Mouse (Mus musculus): ENCODE measurements around the gene Set.

Set gene

DNA sequence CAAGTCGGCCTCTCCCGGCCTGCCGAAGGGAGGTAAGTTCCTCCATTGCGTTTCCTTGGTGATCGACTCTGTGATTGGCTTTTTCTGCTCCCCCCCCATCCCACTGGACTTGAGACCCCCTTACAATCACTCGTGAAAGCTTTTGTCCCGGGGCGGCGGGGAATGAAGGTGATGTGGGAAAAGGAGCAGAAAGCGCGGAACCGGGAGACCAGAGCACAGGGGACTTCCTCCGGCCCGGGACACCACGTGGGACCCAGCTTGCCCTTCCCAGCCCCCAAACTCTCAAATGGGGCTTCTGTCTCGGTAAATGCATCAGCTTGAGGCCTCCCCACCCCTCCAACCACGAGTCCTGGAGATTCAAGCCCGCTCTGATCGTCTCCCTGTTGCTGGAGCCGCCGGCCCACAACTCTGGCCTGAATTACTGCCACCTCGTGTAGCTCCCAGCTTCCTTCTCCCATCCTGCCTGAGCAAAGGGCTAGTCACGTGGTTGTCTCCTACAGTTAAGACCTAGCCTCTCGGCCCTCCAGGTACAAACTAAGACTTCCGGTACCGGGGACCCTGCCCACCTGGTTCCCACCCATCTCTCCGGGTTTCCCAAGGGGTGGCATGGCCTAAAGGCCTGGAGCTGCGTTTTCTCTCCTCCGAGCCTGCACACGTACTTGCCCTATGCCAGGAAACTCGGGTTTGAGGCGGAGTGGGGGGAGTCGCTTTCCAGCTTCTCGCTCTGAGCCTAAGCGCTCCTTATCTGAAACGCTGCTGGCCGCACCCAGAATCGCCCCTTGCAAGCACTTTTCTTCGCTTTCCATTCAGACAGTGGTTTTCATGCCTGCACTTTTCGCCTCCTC is 5.3 kb downstream of the Set start:
- DNase-seq, result peak; percentile 66

DNA sequence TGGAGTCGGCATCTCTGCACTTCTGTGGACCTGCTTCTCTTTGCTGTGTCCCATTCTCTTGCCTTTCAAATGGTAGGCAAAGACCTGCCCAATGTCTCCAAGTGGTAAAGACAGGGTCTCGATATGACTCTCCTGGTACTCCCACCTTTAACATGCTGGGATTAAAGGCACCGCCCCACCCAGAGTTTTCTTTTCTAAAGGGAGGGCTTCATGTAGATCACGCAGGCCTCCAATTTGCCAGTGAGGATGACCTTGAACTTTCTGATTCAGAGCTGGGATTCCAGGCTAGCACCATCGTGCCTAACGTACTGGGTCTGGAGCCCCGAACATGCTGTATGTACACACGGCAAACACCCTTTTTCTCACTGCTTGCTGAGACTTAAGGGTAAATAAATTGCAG is 6.1 kb downstream of the Set start:
- no peak for DNase-seq

DNA sequence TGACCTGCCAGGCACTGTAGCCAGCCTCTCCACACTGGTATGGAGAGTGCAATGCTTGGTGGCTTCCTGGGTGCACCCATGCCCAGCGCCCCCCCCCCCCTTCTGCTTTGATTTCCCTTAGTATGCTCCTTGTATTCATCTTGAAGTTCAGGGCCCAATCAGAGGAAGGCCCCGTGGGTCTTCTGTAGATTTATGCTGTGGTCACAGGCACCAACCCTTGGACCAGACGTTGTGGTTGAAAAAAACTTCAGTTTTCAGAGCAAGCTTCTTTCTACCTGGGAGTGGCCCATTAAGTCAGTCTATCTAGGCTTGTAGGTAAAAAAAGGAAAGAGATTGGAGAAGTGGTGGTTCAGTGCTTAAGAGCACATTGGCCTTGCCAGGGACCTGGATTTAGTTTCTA is 6.6 kb downstream of the Set start:
- DNase-seq, result no peak

DNA sequence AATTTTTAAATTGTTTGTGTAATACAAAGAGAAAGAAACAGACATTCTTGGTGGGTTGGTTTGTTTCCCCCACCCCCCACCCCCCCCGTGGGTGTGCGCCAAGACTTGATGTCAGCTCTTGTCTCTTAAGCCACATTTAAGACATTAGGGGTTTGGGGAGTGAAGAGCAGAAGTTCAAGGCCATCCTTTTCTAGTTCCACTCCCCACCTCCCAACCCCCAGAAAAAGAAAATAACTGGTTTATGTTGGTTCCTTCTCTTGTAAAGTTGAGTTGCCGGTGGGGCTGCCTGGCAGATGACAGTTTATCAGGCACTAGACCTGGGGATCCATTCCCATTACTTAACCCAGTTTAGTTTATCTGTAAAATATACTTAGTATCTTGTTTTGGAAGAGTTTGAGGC is 7.1 kb downstream of the Set start:
- DNase-seq, result peak; percentile 39

DNA sequence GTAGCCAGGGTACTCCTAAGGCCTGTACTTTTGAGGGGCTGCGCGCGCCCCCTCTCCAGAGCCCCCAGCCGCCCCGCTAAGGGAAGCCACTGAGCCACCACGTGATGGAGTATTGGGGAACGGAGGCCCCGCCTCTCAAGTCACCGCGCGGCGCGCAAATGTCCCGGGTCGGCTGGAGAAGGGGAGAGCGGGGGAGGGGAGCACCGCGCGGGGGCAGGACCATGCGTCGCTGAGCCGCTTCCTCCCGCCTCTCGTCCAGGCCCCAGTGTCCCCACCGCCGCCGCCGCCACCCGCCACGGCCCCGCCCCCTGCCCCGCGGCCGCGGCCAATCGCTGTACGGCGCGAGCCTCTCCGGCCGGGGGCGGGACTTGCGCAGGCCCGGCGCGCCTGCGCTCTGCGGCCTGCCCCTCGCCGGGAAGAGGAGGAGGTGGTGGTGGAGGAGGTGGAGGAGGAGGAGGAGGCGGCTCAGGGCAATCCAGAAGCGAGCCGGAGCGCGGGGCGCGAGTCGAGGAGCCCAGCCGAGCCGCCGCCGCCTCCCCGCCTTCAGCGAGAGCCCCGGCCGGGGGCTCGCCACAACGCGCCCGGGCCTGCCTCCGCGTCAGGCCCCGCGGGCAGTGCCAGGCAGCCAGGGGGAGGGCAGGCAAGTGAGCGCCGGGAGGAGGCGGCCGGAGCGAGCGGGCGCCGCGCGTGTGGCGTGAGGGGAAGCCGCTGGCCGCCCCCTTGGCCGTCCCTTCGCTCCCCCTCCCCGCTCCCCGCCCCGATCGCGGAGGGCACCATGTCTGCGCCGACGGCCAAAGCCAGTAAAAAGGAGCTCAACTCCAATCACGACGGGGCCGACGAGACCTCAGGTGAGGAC is 9.1 kb downstream of the Set start:
- peak; percentile 93 for DNase-seq

DNA sequence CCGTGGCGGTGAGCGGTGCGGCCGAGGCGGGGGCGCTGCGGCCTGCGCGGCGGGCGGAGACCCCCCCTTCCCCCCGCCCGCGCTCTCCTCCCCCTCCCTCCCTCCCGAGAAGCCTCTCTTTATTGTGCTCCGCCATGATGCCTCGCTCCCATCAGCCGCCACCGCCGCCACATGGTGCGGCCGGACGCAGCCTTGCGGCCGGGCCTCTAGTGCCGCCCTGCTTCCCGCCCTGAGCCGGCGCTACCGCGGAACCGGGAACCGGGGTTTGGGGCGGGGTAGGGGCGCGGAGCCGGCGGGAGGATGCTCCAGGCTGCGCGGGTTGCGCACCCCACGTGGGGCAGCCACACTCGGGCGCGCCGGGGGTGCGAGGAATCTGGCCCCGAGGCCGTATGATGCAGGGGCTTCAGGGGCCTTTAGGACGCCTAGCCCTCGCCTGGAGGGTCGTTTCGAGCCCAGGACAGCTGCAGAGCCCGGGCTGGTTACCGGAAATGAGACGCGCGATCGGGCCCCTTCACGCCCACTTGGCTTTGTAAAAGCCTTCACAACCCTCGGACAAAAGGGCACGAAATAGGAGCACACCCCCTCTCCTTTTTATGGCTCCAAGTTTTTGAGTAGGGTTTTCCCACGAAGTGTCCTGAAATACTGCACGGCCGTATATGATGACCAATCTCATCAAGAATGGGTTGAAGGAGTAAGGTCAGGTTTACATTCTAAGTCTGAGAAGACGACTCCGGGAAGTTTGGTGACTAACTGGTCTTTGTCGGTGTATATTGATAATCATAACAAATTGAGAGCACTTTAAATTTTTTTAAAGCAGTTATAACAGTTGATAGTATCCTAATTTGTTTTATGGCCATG is 10.1 kb downstream of the Set start:
- peak; percentile 46 for DNase-seq

DNA sequence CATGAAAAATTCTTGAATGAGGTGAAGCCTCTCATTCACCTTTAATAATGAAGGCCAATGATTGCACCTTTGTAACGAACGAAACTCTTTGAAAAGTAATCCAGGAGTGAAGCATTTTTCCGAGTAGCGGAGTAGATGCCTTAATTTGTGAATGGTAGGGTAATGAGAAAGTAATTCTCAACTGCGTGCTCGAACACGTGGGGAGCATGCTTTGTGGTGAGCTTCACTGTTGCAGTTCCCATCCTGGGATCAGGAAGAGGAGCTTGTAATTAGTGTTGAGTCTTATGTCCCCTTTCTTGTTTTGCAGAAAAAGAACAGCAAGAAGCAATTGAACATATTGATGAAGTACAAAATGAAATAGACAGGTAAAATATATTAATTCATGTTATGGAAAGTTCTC is 10.8 kb downstream of the Set start:
- DNase-seq, result no peak

DNA sequence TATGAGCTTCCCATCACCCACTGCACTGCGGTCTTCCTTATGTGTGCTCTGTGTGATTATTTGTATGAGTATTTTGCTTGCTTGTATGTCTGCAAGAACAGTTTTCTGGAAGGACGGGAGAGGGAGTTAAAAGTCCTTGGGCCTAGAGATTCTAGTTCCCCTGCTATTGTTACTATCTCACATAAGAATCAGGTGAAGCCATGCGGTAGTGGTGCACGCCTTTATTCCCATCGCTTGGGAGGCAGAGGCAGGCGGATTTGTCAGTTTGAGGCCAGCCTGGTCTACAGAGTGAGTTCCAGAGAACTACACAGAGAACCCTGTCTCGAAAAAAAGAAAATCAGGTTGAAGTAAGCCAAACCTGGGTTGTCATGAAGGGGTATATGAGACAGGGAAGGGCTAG is 15.7 kb downstream of the Set start:
- no peak for DNase-seq

DNA sequence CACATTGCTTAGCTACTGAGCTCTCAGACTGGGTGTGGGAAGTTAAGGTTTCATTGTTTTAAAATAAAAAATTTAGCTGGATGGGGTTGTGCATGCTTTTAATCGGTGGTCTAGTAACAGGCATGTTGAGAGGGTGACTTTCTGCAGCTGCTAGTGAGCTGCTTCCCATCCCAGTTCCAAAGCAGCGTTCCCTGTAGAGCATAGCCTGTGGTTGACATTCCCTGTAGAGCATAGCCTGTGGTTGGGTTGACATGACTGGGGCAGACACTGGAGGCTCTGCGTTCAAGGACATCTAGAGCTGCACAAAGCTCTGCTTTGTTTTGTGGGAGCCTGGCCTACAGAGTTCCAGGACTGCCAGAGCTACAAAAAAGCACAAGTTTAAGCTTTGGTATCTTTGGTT is 16.1 kb downstream of the Set start:
- DNase-seq, result no peak

DNA sequence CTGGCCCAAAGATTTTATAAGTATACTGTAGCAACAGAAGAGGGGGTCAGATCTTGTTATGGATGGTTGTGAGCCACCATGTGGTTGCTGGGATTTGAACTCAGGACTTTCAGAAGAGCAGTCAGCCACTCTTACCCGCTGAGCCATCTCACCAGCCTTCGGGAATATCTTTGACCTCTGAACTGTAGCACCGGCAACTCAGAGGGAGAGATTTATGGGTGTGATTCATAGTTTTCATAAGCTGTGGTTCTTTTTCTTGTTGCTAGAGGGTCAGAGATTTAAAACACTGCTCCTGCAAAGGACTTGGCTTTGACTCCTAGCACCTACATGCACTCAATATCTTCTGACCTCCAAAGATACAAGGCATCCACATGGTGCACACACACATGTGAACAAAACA is 18.4 kb downstream of the Set start:
- no peak for DNase-seq

DNA sequence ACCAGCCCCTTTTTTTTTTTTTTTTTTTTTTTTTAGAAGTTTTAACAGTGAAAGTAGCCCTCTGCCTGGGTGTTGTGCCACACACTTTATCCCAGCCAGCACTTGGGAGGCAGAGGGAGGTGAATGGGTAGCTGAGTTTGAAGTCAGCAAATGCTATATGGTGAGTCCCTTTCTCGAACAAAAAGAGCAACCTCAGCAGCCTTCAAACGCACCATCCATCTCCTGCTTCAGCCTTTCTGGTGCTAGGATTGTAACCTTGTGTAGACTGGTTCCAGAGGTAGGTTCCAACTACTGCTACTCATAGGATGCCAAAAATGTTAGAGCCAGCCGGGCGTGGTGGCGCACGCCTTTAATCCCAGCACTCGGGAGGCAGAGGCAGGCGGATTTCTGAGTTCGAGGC is 19.3 kb downstream of the Set start:
- no peak for DNase-seq

DNA sequence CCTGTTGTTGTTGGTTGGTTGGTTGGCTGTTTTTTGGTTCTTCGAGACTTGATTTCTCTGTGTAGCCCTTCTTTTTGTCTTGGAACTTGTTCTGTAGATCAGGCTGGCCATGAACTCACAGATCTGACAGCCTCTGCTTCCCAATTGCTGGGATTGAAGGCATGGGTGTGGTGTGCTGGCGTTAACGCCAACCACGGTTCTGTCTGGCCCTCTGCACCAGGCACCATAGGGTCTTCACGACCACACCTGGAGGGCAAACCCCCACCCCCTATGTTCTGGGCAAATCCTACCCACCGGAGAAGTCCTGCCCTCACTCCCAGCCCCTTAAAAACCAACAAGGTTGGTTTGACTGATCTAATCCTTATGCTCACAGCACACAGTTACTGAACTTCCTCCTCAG is 19.8 kb downstream of the Set start:
- no peak for DNase-seq

DNA sequence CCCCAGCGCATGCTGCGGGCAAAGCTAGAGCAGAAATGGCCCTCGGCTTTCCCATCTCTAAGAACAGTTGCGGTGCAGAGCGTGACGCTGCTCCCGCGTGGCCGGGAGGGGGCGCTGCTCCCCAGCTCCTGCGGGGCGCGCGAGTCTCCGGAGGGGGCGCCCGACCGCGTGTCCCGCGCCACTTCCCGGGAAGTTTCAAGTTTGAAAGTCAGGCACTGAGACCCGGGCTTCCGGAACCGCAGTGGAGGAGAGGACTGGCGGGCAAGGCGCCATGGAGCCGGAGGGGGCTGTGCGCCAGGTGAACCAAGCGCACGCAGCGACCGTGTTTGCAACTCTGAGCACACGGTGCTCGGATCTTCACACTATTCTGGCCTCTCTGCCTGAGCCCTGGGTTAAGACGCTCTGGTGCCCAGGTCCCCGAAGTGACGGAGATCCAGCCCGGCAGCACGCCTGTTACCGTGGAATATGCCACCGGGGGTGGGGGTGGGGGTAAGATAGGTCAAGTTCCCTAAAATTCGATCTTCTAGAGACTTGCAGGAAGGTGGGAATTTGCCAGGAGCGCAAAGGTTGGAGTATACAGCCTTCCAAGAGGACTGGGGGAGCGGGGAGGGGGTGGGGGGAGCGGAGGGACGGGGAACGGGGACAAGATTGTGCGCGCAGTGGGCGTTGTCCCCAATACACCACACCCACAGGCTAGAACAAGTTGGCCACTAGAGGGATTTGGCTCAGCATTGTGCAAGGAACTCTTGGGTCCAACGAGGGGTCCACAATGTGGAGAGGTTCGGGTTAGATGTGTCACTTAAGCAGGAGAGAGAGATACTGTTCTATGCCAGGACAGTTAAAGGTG is 20.5 kb downstream of the Set start, which contains the start of gene Pkn3:
Pkn3 (plus strand) TSS at position 183 of the 847 bp plus-strand sequence.
- peak; percentile 74 for DNase-seq

DNA sequence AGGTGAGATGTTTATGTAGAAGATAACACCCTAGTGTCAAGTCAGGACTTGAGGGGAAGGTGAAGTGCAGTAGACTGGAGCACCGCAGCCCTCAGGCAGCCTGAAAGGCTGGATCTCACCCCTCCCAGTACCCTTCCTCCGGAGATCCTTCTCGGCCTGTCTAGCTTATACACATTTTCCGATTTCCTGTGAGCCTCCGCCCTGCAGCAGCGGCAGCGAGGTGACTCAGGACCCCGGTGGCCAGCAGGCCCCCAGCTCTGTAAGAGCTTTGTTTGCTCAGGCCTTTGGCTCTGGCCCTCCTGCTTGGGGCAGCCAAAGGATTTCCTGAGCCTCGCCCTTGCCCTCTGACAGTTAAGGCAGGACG is 21.2 kb downstream of the Set start:
- DNase-seq, result no peak

DNA sequence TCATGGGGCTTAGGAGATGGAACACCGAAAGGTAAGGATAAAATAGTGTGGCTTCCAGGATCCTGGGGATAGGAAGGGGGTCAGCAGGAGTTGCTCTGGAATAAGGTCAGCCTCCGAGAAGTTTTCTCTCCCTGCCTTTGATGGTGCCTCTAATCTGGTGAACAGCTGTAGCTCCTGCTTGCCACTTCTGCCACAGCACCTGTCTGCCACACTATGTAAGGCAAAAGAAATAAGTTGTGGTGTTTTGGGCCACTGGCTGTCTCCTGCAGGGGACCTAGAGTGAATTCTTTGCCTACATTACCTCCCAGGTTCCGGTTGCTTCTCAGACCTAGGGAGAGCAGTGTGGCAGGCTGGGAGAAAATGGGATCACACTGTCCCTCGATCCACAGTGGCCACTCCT is 21.6 kb downstream of the Set start:
- DNase-seq, result no peak

DNA sequence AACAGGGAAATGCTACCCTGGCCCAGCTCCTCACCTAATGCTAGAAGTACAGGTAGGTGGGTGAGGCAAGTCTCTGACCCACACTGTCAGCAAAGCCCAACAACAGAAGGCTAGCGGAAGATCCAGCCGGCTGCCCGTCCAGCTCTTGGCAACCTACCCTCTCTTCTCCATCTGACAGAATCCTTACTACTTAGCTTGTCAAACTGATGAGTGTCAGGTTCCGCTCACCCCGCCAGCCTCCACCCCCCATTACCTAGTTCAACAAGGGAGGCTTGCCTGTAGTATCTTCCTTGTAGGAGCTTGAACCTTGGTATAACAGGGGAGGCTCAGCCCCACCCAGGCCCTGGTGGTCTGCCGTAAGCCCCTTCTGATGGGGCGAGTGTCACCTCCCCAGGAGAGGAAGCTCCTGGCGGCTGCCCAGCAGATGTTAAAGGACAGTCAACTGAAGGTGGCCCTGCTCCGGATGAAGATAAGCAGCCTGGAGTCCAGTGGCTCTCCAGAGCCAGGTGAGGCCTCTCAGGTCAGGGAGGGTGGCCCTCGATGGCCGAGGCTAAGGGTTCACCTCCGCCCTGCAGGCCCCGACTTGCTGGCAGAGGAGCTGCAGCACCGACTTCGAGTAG is 23.1 kb downstream of the Set start:
- no peak for DNase-seq

DNA sequence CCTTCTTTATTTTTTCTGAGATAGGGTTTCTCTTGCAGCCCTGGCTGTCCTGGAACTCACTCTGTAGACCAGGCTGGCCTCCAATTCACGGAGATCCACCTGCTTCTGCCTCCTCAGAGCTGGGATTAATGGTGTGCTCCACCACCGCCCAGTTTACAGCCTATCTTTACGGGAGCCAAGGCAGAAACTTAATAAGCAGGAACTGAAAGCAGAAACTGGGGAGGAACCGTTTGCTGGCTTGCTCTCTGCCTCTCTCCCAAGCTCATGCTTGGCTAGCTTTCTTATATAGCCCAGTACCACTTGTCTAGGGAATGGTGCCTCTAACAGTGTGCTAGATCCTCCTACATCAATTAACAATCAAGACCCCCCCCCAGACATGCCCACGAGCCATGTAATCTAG is 26.9 kb downstream of the Set start:
- no peak for DNase-seq

DNA sequence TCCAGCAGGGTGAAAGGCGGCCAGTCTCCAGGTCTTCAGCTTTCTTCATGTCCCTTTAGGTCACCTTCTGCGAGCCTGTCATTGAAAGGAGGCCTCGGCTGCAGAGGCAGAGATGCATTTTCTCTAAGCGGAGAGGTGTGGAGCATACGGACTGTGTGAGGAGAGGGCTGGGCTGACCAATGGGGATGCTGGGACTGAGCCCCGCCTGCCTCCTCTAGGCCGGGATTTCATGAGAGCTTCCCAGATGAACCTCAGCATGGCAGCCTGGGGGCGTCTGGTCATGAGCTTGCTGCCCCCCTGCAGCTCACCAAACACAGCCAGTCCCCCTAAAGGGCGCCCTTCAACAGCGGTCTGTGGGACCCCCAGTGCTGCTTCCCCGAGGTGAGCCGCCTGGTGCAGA is 27.5 kb downstream of the Set start:
- no peak for DNase-seq

DNA sequence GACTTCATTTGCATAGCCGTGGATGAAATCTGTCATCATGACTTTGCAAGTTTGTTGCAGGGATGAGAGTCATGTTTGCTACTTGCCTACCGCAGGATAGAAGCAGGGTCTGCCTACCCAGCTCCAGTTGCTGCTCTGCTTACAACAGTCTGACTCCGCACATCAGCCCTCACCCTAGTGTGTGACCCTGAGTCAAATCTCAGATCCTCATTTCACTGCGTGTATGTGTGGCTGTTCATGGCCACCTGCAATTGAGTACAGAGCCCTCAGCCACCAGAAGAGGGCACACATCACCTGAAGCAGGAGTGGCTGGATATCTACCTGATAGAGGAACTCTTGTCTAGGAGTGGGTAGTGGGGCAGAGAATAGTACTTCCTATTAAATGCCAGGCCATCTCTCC is 30.1 kb downstream of the Set start:
- DNase-seq, result no peak

DNA sequence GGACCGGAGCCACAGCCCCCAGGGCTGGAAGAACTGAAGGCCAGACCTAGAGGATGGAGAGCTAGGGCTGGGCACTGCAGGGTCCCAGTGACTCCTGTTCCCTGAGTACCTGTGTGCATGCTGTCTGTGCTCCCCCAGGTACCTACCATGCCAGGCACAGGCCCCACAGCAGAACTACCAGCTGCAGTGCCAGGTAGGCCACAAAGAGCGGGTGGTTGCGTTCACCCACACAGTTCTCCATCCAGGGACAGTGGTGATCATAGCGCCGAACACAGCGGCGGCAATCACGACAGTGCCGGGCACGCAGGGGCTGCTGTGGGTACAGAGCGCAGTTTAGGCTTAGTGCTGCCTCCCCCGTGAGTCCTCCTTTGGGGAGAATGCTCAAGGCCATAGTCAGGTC is 34.3 kb downstream of the Set start:
- DNase-seq, result no peak

DNA sequence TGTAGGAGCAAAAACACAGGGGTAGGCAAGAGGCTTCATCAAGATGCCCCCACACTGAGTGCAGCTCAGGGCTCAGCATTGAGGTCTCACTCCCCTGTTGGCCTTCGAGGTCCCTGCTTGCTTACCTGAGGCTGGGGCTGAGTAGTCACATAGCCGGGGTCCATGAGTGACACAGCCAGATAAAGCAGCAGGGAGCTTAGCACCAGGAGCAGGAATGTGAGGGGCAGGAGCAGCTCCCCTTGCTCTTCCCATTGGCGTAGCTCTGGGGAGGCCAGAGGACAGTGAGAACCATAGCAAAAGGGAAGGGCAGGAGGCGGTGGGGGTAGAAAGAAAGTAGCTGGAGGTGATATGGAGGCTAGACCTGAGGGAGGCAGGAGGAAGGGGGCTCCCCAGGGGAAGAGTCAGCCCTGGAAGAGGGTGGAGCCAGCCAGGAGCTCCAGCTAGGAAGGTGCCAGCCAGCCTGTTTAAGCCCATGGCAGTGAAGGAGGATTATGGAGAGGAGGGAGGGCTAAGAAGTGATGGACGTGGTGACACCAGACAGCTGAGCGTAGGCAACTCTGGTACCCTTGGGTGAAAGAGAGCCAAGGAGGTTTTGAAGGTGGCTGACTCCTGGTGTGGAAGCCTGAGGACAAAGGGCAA is 35.2 kb downstream of the Set start:
- no peak for DNase-seq

Measured in cerebellum, adult 9-10 months (tissue).